Mouse (Mus musculus) cerebellum, adult 2 months (tissue): ENCODE data around the gene Fxyd6.

ENCODE experiments used
- CTCF ChIP-seq: fragments of 200-500 bp; IDR thresholded peaks from 2 replicates; pipeline ENCODE4 v1.5.1; 2011; ENCODE audit warnings: low read depth, mild to moderate bottlenecking, control low read depth, low read length, moderate library complexity, borderline replicate concordance; ENCODE audit not compliant: insufficient read depth
- POLR2A ChIP-seq: fragments of 200-500 bp; IDR thresholded peaks from 2 replicates; pipeline ENCODE4 v1.6.1; 2011; ENCODE audit warnings: low read length, control low read depth, borderline replicate concordance; ENCODE audit not compliant: insufficient read depth

DNA sequence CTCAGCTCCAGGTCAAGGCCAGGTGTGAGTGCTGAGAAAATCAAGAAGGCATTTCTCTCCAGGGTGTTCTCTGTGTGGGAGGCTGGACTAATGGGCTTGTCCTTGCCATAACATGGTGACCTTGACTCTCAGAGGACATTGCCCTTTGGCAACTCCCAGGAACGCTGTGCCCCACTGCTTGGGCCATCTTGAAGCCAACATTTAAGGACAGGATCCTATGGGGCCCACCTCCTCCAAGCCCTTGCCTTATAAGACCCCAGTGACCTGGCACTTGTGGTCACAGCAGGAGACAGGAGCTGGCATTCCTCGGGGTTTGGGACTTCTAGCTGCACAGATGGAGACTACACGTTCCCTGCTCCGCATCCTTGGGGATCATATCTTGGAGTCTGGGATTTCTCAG lies 29.4 kb downstream of the Fxyd6 start, which contains the start of gene Fxyd2:
- no peak for TF ChIP-seq CTCF
- no peak for TF ChIP-seq POLR2A
